Mouse (Mus musculus): ENCODE results near the gene Cacna2d2. TPM values are rescaled to one million over a fixed set of nuclear protein-coding genes. Genes with fewer than 3 reads are reported as not detected.

The Cacna2d2 gene
- polyA plus RNA-seq, 1 experiment from 2014 or later = 2.9 TPM

DNA sequence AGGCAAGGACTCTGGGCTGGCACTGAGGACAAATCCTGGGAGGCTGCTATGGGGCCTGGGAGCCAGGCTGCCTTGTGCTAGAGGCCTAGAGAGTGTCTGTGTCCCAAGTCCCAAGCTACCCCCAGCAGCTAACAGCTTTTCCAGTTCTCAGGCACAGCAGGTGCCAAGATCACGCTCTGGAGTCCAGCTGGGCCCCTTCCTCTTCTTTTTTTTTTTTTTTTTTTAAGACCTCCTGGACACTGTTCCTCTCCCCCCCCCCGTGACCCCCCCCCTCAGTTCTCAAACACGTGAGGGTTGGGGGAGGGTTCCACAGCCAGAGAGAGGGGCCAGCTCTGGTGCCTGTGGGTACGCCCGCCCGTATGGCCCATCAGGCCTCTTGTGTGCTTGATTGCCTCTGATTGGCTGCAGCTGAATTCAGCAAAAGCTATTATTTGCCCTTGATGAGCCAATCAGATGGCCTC lies 45.6 kb downstream of the Cacna2d2 start:
- Histone ChIP-seq H3K4me3 (peak overlapping the region; percentile 29), H3K36me3 (no peaks in the 10 kb centered on the region), H3K9me3 (no peaks in the 10 kb centered on the region), H3K27me3 (ENCODE audit: insufficient read depth, poor library complexity, severe bottlenecking) (peaks cover 13% of the 10 kb centered on the region), H3K4me1 (replicated peaks) (peaks cover 58% of the 10 kb centered on the region), H3K27ac (peak overlapping the region; percentile 85)
- WGBS = 4% methylated on average over 5 of the region's 6 CpGs
- DNase-seq (ENCODE audit: low spot score) = peak; percentile 58

DNA sequence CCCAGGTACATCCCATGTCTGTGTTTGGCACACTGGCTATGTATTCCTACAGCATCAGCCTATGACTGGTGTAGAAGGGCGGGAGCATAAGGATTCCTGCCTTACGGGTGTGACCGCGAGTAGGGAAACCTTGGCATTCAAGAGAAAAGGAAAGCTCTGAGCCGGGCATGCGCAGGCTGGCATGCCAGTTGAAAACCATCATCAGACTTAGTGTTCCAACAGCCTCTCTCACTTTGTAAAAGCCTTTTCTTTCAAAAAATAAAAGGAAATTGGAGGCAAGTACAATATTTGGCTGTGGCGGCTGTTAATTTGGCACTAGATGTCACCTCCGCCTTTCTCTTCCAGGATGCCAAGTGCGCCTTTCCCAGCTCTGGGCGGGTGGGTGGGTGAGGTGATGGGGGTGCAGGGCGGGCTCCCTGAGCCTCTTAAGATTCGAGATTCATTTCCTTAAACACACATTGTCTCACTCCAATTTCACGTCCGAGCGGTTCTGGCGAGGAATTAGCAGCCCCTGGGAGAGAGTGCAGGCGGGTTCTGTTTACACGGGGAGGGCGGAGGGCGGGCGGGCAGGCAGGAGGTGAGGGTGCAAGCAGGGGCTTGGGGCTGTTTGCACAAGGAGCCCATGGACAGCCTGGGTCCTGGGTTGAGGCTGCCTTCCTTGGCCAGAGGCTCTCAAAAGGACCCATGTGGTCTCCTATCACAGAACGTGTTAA lies 49.5 kb downstream of the Cacna2d2 start:
- H3K9me3 ChIP-seq = no peaks in the 10 kb centered on the region
- peaks cover 66% of the 10 kb centered on the region for H3K4me1 ChIP-seq (replicated peaks)
- no peaks in the 10 kb centered on the region for H3K36me3 ChIP-seq
- peaks cover 30% of the 10 kb centered on the region for H3K27me3 ChIP-seq (ENCODE audit: insufficient read depth, poor library complexity, severe bottlenecking)
- H3K27ac ChIP-seq = no peak overlapping the region
- no peak for DNase-seq (ENCODE audit: low spot score)
- 60% methylated on average over 22 of the region's 22 CpGs for WGBS
- H3K4me3 ChIP-seq = no peak overlapping the region

DNA sequence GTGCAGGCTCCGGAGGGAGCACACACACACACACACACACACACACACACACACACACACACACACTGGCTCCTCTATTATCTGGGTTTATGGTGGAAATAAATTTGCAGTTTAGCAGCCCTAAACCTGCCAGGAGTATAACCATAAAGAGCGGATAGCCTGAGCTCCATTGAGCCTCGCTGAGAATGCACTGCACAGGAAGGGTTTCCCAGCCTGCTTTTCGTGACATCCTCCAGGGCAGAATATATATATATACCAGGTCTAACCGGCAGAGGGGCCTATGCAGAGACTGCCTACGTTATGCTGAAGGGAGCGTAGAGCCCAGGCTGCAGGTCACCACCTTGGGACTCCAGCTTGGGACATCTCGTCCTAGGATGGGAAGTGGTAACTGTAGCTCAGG lies 52.0 kb downstream of the Cacna2d2 start:
- peaks cover 36% of the 10 kb centered on the region for H3K27me3 ChIP-seq (ENCODE audit: insufficient read depth, poor library complexity, severe bottlenecking)
- peak overlapping the region; percentile 9 for H3K27ac ChIP-seq
- H3K9me3 ChIP-seq = no peaks in the 10 kb centered on the region
- DNase-seq (ENCODE audit: low spot score) = no peak
- peaks cover 47% of the 10 kb centered on the region for H3K4me1 ChIP-seq (replicated peaks)
- 74% methylated on average over 8 of the region's 8 CpGs for WGBS
- H3K4me3 ChIP-seq = no peak overlapping the region
- no peaks in the 10 kb centered on the region for H3K36me3 ChIP-seq

DNA sequence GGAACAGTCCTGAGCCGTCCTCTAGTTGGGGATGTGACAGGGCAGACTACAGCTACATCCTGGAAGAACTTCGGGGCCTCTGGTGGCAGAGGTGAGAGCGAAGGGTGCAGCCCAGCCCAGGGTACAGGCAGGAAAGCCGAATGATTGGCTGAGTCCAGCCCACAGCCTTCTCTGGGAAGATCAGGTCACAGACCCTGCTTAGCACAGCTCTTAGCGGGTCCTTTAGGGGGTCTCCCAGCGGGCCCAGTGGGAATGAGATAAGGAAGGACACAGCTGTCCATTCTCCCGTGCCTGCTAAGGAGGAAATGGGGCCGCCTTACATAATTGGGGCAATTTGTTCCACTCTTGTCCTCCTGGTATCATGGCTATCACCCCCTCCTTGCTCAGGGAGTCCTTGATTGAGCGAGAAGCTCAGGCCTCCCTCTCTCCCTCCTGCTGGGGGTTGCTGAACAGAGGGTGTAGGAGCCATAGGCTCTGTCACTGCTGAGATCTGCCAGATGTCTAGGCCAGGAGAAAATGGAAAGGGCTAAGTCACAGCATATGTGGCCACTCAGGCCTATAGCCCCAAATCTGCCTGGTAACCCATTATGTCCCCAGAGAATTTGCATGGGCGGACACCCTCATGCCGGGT lies 52.6 kb downstream of the Cacna2d2 start:
- no peak for DNase-seq (ENCODE audit: low spot score)
- H3K27ac ChIP-seq = peak overlapping the region; percentile 9
- H3K36me3 ChIP-seq = no peaks in the 10 kb centered on the region
- H3K4me3 ChIP-seq = no peak overlapping the region
- 49% methylated on average over 11 of the region's 11 CpGs for WGBS
- H3K4me1 ChIP-seq (replicated peaks) = peaks cover 47% of the 10 kb centered on the region
- peaks cover 42% of the 10 kb centered on the region for H3K27me3 ChIP-seq (ENCODE audit: insufficient read depth, poor library complexity, severe bottlenecking)
- H3K9me3 ChIP-seq = no peaks in the 10 kb centered on the region

DNA sequence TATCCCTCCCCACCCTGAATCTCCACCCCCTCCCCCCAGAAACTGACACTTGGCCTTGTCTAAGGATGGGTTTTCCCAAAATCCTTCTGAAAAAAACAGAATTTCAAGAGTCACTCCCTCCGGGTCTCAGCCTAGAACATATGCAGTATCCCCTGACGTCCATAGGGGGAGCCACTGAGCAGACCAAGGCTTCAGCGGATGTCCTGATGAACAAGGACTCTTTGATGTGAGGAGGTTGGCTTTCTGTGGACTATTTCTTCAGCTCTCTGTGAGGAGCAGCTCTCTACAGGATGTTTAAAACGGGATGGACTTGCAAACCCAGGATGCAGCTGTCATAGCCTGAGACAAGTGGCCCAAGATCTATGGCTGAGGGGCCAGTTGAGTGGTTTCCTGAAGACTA lies 53.1 kb downstream of the Cacna2d2 start:
- Histone ChIP-seq H3K27ac (peak overlapping the region; percentile 9; the same call in 1 of the 2 replicates), H3K36me3 (no peaks in the 10 kb centered on the region), H3K9me3 (no peaks in the 10 kb centered on the region), H3K4me1 (replicated peaks) (peaks cover 47% of the 10 kb centered on the region), H3K4me3 (no peak overlapping the region), H3K27me3 (ENCODE audit: insufficient read depth, poor library complexity, severe bottlenecking) (peaks cover 46% of the 10 kb centered on the region)
- 24% methylated on average over 4 of the region's 4 CpGs for WGBS
- peak; percentile 43 for DNase-seq (ENCODE audit: low spot score)

DNA sequence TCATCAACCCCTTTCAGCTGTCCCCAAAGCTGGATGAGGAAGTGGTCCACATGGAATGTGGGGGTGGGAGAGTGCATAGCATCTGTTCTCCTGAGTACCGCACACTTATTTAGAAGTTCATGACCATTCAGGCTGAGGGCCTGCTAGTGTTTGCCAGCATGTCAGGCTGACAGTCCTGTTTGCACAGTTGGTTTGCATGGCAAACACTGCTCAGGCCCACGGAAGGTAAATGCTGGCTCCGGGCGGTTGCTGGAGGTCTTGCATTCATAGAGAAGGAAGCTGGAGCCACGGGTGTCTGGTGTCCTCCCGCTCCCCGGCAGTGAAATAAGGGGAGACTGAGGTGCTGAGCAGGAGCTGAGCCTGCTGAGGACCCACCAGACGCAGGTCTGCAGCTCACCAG lies 53.7 kb downstream of the Cacna2d2 start:
- H3K27me3 ChIP-seq (ENCODE audit: insufficient read depth, poor library complexity, severe bottlenecking) = peaks cover 46% of the 10 kb centered on the region
- H3K4me1 ChIP-seq (replicated peaks) = peaks cover 47% of the 10 kb centered on the region
- H3K27ac ChIP-seq = peak overlapping the region; percentile 9; the same call in 1 of the 2 replicates
- WGBS = 89% methylated on average over 8 of the region's 8 CpGs
- H3K36me3 ChIP-seq = no peaks in the 10 kb centered on the region
- no peaks in the 10 kb centered on the region for H3K9me3 ChIP-seq
- H3K4me3 ChIP-seq = no peak overlapping the region
- no peak for DNase-seq (ENCODE audit: low spot score)

DNA sequence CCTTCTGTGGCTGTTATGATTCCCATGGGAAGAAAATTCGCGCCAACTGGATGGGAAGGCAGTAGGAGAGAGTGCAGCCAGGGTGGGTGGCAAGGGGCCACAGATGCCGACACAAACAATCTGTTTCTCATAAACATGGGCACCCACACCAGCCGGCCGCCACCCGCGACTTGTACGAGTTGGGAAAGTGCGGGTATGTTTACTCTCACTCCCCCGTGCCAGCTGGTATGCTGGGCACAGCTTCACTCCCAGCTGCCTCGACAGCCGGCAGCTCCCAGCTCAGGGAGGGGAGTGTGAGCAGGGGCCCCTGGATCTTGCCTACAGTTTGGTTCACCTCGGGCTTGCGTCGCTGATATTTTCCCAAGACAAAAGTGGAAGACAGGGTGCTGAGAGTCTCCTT lies 57.3 kb downstream of the Cacna2d2 start:
- Histone ChIP-seq H3K36me3 (no peaks in the 10 kb centered on the region), H3K9me3 (no peaks in the 10 kb centered on the region), H3K4me1 (replicated peaks) (peaks cover 23% of the 10 kb centered on the region), H3K27me3 (ENCODE audit: insufficient read depth, poor library complexity, severe bottlenecking) (peaks cover 28% of the 10 kb centered on the region), H3K4me3 (no peak overlapping the region), H3K27ac (no peak overlapping the region)
- DNase-seq (ENCODE audit: low spot score) = no peak
- 76% methylated on average over 15 of the region's 15 CpGs for WGBS

DNA sequence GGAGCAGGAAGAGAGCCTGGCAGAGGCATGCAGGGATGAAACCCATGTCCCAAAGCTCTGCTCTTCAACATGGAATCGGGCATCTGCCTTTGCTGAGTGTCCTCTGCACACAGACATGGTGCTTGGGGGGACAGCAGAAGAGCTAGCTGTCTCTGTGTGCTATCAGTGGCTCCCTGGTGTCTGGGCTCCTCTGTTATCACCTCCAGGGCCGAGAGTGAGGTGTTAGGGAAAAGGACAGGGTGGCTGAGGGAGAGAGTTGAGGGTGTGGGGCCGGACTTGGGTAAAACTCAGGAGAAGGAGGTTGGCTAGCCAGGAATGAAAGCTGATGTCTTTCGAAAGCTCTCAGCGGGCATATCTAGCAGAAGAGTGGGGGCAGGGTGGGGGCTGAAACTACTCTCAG lies 63.5 kb downstream of the Cacna2d2 start:
- Histone ChIP-seq H3K4me3 (no peak overlapping the region), H3K4me1 (replicated peaks) (peaks cover 41% of the 10 kb centered on the region), H3K9me3 (no peaks in the 10 kb centered on the region), H3K36me3 (no peaks in the 10 kb centered on the region), H3K27ac (0 out of 2 replicates have a peak overlapping the region, but pooled peaks have one; percentile 3), H3K27me3 (ENCODE audit: insufficient read depth, poor library complexity, severe bottlenecking) (peaks cover 42% of the 10 kb centered on the region)
- WGBS = 80% methylated on average over 5 of the region's 5 CpGs
- no peak for DNase-seq (ENCODE audit: low spot score)

DNA sequence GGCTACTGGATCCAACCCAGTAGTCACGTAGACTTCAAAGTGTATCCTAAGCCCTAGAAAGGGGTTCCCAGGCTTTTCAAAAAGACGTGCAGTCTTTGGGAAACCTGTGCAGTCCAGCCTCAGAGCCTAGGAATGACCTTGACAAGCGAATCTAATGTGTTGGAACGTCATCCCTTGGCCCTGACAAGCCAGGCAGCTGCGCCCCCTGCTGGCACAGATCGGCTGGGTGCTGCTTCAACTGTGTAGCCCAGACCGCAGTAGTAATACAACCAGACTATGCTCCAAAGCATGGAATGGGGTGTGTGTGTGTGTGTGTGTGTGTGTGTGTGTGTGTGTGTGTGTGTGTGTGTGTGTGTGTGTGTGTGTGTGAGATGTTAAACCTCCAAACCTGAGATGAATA lies 64.1 kb downstream of the Cacna2d2 start:
- Histone ChIP-seq H3K27me3 (ENCODE audit: insufficient read depth, poor library complexity, severe bottlenecking) (peaks cover 42% of the 10 kb centered on the region), H3K9me3 (no peaks in the 10 kb centered on the region), H3K27ac (no peak overlapping the region), H3K36me3 (no peaks in the 10 kb centered on the region), H3K4me1 (replicated peaks) (peaks cover 47% of the 10 kb centered on the region), H3K4me3 (no peak overlapping the region)
- 17% methylated on average over 7 of the region's 7 CpGs for WGBS
- DNase-seq (ENCODE audit: low spot score) = peak; percentile 87

DNA sequence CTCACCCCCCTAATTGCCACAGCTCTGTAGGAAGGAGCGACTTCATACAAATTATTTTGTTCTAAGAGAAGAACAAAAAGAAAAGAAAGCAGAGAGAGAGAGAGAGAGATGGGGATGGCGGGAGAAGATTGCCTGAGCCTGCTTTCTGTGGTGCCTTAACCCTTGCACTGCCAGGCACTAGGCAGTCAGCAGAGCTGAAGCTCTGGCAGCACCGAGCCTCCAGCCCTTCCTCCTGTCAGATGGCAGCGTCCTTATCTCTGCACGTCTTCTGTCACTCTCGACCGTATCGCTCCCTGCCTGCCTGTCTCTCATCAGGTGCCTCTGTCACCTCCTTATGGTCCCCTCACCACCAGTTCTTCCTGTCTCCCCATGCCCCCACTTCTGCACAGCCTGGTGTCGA lies 64.7 kb downstream of the Cacna2d2 start:
- H3K27ac ChIP-seq = peak overlapping the region; percentile 80

DNA sequence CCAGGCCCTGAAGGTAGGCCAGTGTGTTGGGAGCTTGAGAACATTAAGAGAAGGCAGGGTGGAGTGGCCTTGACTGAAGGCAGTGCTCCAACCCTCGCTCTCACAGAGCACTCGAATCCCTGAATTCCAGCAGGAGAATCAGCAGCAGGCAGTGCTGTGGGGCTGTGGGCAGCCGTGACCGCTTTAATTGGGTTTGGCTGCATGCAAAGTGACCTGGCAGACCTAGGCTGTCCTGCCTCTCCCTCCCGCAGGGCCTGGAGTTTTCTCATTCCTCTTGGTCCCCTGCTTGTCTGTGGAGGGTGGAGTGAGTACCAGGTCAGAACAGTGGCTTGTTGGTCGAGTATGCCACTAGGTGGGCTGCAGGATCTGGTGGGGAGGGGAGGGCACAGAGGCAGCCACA lies 66.2 kb downstream of the Cacna2d2 start:
- Histone ChIP-seq H3K27ac (peak overlapping the region; percentile 69), H3K27me3 (ENCODE audit: insufficient read depth, poor library complexity, severe bottlenecking) (peaks cover 51% of the 10 kb centered on the region), H3K4me1 (replicated peaks) (peaks cover 68% of the 10 kb centered on the region), H3K9me3 (no peaks in the 10 kb centered on the region), H3K4me3 (no peak overlapping the region), H3K36me3 (no peaks in the 10 kb centered on the region)
- WGBS = 20% methylated on average over 6 of the region's 6 CpGs
- DNase-seq (ENCODE audit: low spot score) = peak; percentile 30

More for the DNA sequence above, 64.7 kb downstream of the Cacna2d2 start:
- Histone ChIP-seq H3K4me1 (replicated peaks) (peaks cover 53% of the 10 kb centered on the region), H3K4me3 (no peak overlapping the region), H3K36me3 (no peaks in the 10 kb centered on the region), H3K9me3 (no peaks in the 10 kb centered on the region), H3K27me3 (ENCODE audit: insufficient read depth, poor library complexity, severe bottlenecking) (peaks cover 40% of the 10 kb centered on the region)
- no peak for DNase-seq (ENCODE audit: low spot score)
- 41% methylated on average over 9 of the region's 9 CpGs for WGBS

DNA sequence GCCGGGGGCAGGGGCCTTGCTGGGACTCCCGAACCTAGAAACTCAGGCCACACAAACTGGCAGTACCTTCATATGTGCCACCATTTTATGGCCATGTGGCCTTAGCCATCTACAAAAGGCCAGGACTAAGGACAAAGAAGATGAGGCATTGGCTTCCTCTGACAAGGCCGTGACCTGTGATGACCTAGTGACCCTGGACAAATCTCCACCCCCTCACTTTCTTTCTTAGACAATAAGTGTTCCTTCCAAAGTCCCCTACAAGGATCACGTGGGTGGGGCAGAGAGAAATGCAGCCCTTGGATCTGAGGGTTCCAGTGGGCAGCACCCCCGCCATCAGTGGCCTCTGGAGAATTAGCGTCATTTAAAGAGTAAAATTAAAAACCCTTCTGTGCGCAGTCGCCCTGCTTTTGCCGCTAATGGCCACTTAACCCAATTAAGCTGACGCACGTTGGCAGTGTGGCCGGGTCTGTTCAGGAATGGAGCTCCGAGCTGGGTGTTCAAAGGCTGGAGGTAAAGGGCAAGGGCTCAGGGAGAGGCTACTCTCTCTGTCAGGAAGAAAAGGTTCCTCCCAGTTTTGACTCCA lies 69.9 kb downstream of the Cacna2d2 start:
- H3K9me3 ChIP-seq = no peaks in the 10 kb centered on the region
- H3K27me3 ChIP-seq (ENCODE audit: insufficient read depth, poor library complexity, severe bottlenecking) = peaks cover 60% of the 10 kb centered on the region
- WGBS = 29% methylated on average over 13 of the region's 13 CpGs
- H3K36me3 ChIP-seq = no peaks in the 10 kb centered on the region
- DNase-seq (ENCODE audit: low spot score) = peak; percentile 42
- H3K27ac ChIP-seq = peak overlapping the region; percentile 36; the same call in 1 of the 2 replicates
- H3K4me3 ChIP-seq = no peak overlapping the region
- H3K4me1 ChIP-seq (replicated peaks) = peaks cover 52% of the 10 kb centered on the region

DNA sequence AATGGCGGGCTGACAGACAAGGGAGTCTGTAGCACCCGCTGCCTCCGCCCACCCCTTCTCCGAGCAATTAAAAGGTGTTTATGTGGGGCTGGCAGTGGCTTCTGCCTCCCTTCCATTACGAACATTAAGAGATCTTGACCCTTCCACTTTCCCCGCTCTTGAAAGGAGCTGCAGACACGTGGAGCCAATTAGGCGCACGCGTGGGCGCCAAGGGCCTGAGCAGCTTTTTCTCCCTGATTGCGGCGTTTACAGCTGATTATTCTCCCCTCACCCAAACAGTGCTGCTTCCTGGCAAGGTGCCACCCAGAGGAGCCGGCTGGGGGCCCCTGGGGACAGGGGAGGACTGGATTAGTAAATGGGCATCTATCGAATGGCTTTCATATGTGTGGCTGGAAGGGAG lies 71.0 kb downstream of the Cacna2d2 start:
- Histone ChIP-seq H3K27ac (no peak overlapping the region), H3K4me1 (replicated peaks) (peaks cover 43% of the 10 kb centered on the region), H3K36me3 (no peaks in the 10 kb centered on the region), H3K4me3 (no peak overlapping the region), H3K9me3 (no peaks in the 10 kb centered on the region), H3K27me3 (ENCODE audit: insufficient read depth, poor library complexity, severe bottlenecking) (peaks cover 49% of the 10 kb centered on the region)
- WGBS = 67% methylated on average over 15 of the region's 15 CpGs
- no peak for DNase-seq (ENCODE audit: low spot score)

Data from hindbrain, embryonic 10.5 days (tissue).